Mouse (Mus musculus) myocyte (in vitro differentiated cells): ENCODE measurements around the gene Nlrc5.

Experiments
- MYOD1 ChIP-seq, 3 experiments: IDR thresholded peaks; one replicate each; pipeline ENCODE4 v1.6.1; 2011; ENCODE audit warnings: control low read depth in 2 of 3, low read depth in 2 of 3, mild to moderate bottlenecking in 2 of 3, moderate library complexity in 1 of 3; ENCODE audit not compliant: insufficient read length in 2 of 3, control insufficient read depth in 1 of 3
- POLR2A ChIP-seq: IDR thresholded peaks from one replicate; pipeline ENCODE4 v1.6.1; 2011; ENCODE audit warnings: low read depth, mild to moderate bottlenecking, control low read depth, moderate library complexity; ENCODE audit not compliant: insufficient read length
- POLR2AphosphoS2 ChIP-seq: IDR thresholded peaks from one replicate; pipeline ENCODE4 v1.6.1; 2011; ENCODE audit warnings: low read depth, control low read depth; ENCODE audit not compliant: insufficient read length
- SRF ChIP-seq: IDR thresholded peaks from one replicate; pipeline ENCODE4 v1.6.1; 2011; ENCODE audit warnings: low read depth; ENCODE audit not compliant: control insufficient read depth, insufficient read length
- TCF12 ChIP-seq: IDR thresholded peaks from one replicate; pipeline ENCODE4 v1.6.1; 2011; ENCODE audit warnings: mild to moderate bottlenecking, control low read depth; ENCODE audit not compliant: poor library complexity, insufficient read depth, severe bottlenecking
- USF1 ChIP-seq: IDR thresholded peaks from one replicate; pipeline ENCODE4 v1.6.1; 2011; ENCODE audit warnings: low read depth, mild to moderate bottlenecking, control low read depth, moderate library complexity

GRCm38 (mm10) chr8:94429376-94429775, 4.8 kb upstream of the Nlrc5 start:
- no peak for TF ChIP-seq POLR2A
- TF ChIP-seq POLR2AphosphoS2, result no peak
- no peak for TF ChIP-seq TCF12
- TF ChIP-seq MYOD1 (IDR thresholded peaks at IDR 0.05; ENCODE audit: control insufficient read depth in 1 of 3, insufficient read length in 2 of 3, low read depth in 2 of 3), result no peak
- TF ChIP-seq SRF, result no peak
- no peak for TF ChIP-seq USF1
